Mouse (Mus musculus) heart, adult 18-20 months (tissue): ENCODE measurements around the gene Cfap100. TPM values are rescaled to one million over a fixed set of nuclear protein-coding genes. Genes with fewer than 3 reads are reported as not detected.
A peak's percentile ranks its signal among the peaks of the same experiment; 100 is the strongest.

Experiments used
- DNase-seq, 2 experiments: peaks; one replicate each; pipeline ENCODE4 v3.0.0; 2021 to 2022; ENCODE audit warnings: mixed read lengths in 1 of 2
- total RNA-seq, 2 experiments: library from RNA; stranded (reverse); gene quantifications; 2 replicates each; pipeline ENCODE4 v1.2.3; 2021

Cfap100 gene
- total RNA-seq, 2 experiments from 2014 or later: 0.15 to 0.28 TPM

- no peak for DNase-seq
These were observed 28.8 kb upstream of the Cfap100 start for GRCm38 (mm10) chr6:90457421-90457820.

DNA sequence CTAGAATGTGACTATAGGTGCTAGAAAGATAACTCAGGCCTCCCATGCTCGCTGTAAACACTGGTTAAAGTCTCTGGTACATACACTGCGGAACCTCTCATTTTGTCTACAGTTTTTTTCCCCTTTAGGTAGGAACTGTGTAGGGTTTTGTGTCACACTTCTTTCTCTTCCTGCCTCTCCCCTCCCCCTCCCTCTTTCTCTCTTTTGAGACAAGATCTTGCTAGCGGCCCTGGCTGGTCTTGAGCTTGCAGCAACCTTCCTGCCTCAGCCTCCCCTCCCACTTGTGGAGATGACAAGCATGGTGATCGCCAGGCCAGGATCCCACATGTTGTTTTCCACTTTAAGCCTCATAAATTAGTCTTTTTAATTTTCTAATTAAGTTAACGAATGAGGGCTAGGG is 25.2 kb upstream of the Cfap100 start:
- no peak for DNase-seq

GRCm38 (mm10) chr6:90452603-90453002 is 24.0 kb upstream of the Cfap100 start:
- DNase-seq: no peak

DNA sequence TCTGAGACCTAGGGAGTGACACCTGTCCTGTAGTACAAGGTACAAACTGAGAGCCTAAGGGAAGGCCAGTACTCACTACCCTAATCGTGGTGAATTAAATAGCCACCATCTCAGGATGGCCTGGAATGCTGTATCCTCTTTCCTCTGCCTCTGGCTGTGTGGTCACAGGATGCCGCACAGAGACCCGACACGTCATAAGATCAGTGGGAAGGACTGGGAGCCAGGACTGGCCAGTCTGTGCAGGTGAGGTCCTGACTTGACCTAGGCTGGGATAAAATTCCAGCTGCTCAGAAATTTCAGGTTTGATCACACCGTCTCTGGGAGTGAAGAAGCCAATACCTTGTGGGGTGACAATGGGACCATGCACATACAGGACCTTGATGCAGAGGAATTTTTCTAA is 22.9 kb upstream of the Cfap100 start:
- no peak for DNase-seq

GRCm38 (mm10) chr6:90450697-90451096 is 22.1 kb upstream of the Cfap100 start:
- peak; percentile 81 to 89 for DNase-seq

DNA sequence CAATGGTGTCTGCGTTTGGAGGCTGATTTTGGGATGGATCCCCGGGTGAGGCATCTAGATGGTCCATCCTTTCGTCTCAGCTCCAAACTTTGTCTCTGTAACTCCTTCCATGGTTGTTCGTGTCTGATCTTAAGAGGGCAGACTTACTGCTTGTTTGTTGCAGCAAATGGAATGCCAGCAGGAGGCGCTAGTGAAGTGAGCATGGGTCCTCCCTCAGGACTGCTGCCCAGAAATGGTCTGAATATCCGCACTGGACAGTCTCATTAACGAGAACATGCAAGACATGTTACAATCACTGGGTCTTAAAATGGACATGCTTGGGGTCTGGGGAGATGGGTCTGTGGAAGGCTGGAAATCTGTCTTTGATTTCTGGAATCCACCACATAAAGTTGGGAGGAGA is 21.6 kb upstream of the Cfap100 start:
- DNase-seq: peak; percentile 90 to 99

DNA sequence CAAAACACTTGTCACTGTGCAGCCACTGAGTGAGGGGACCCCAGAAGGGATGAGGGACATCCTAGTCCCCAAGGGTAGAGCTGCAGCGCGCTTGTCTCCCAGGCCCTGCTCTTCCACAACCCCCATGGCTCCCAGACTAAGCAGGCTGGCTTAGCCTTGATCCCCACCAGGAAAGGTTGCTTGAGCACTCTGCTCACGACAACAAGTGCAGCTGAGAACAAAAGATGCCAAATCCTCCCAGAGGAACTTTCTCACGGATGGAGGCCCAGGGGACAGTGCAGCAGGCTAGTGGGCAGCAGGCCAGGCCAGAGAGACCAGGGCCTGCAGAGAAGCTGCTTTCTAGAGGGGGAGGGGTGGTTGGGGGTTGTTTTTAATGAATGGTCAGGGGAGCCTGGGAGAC is 18.3 kb upstream of the Cfap100 start:
- DNase-seq: no peak

DNA sequence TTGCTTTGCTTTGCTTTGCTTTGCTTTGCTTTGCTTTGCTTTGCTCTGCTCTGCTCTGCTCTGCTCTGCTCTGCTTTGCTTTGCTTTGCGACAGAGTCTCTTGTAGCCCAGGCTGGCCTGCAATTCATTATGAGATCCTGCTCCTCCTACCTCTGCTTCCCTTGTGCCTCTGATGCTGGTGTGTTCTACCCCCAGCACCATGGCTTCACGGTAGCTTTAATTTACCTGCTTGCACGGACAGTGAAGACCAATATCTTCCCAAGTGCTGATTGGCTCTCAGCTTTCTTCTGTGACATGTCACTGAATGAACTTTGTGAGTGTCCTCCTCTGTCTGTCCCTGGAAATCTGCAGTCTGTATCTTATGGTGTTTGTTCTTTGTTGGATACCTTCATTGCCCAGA is 8.4 kb upstream of the Cfap100 start:
- DNase-seq: no peak

GRCm38 (mm10) chr6:90436192-90436907 is 7.8 kb upstream of the Cfap100 start:
- DNase-seq: no peak

GRCm38 (mm10) chr6:90435195-90435618 is 6.6 kb upstream of the Cfap100 start:
- peak; percentile 74 to 92 for DNase-seq

DNA sequence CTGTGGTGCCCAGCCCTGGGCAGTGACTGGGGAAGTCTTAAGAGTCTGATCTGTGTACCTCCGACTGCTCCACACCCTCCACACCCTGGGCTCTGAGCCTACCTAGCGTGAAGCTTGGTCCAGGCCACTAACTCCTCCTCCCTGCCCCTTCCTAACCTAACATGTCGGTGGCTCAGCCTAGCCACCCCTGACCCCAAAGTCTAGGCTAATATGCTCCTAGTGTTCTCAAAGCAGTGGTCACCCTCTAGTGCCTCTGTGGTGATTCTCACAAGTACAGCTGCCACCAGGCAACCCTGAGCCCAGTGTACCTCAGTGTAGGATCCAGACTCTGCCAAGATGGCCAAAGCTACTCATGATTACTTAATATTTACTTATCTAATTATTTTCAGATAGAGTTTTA is 6.1 kb upstream of the Cfap100 start:
- no peak for DNase-seq

DNA sequence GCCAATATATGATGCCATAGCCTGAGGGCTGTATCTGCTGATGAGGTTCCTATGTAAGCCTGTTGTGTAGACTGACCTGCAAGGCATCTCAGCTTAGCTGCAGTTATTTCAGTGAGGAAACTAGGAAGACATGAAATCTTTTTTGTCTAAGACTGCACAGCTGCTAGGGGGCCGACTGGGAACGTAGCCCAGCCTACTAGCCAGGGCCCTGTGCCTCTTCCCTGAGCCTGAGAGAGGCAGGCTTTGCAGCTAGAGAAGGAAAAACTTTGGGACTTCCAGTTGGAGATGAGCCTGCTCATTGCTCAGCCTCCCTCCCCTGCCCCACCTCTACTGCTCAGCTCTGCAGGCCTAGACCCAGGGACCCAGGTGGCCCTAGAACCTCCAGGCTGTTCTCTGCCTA is 2.9 kb upstream of the Cfap100 start:
- DNase-seq: peak; percentile 27 to 48

DNA sequence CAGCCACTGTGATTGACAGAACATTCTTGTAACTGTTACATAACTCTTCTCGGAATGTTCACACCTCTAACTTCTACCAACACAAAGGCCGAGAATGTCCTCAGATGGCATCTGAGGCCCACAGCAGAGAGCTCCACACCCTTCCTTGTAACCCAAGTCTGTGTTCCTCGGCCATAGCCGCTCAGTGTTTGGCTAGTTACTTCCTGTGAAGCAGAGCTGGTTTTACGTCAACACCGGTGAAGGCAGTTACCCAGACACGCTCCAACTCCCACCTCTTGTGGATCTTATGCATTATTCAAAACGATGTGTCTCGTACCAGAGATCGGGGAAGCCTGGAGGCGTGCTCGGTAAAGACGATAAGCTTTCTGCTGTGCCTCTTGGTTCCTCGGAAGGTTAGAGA is 1.3 kb upstream of the Cfap100 start:
- DNase-seq: no peak

- no peak for DNase-seq
These were observed 2.6 kb downstream of the Cfap100 start for GRCm38 (mm10) chr6:90426003-90426402.

- no peak for DNase-seq
These were observed 3.2 kb downstream of the Cfap100 start for GRCm38 (mm10) chr6:90425361-90425760.

- peak; percentile 80 to 82 for DNase-seq
These were observed 6.0 kb downstream of the Cfap100 start for GRCm38 (mm10) chr6:90422565-90422964.

- DNase-seq: no peak
These were observed 16.7 kb downstream of the Cfap100 start for GRCm38 (mm10) chr6:90411926-90412325.

GRCm38 (mm10) chr6:90410972-90411371 is 17.6 kb downstream of the Cfap100 start:
- no peak for DNase-seq

GRCm38 (mm10) chr6:90408632-90409031 is 20.0 kb downstream of the Cfap100 start:
- no peak for DNase-seq

DNA sequence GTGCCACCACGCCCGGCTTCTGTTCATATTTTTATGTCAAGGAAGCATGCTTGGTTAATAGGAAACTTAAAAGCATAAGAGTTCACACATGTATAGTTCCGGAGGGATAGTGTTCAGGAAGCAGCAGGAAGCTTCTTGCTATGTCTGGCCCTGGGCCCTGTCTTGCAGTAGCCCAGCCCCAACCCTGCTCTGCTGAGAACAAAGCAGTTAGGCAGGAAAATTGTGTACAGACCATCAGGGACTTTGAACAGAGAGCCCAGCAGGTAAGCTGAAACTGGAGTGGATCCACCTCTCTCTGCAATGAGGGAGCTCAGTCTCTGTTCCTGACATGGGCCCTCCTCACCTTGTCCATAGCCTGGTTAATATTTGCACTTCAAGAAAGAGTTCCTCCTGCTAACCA is 31.3 kb downstream of the Cfap100 start:
- DNase-seq: no peak

GRCm38 (mm10) chr6:90395751-90396150 is 32.8 kb downstream of the Cfap100 start:
- no peak for DNase-seq

DNA sequence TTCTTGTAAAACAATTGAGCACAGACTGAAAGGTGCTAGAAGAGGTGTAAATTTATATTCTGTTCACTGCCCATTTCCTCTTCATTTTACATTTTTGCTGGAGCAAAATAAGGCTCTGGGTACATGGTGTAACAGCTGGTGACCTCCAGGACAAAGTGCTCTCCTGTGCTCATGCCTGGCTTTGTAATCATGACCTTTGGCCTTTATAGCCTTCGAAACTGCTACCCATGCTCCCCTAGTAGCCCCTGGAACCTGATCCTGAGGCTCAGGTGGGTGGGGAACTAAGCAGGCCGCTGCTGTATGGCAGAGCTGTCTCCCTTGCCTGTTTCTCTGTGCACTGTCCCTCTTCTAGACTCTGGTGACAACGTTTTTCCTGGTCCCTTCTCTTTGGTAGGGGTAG is 34.6 kb downstream of the Cfap100 start:
- no peak for DNase-seq

DNA sequence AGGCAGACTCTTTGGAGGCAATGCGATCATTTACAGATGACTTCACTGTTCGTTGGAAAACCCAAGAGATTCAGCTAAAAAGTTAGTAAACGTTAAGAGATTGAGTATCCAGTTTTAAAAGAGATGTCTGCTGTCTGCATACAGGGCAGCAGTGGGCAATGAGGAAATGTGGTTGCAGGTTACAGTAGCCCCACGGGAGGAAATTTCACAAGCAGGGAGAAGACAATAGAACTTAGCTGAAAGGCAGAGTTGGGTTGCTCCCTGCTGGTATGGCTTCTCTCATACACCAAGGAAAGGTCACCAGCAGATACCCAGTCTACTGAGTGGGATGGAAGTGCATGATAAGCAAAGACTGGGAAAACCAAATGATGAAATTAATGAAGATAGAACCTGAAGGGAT is 38.0 kb downstream of the Cfap100 start:
- no peak for DNase-seq

- DNase-seq: no peak
These were observed 47.1 kb downstream of the Cfap100 start for GRCm38 (mm10) chr6:90381465-90381864.

DNA sequence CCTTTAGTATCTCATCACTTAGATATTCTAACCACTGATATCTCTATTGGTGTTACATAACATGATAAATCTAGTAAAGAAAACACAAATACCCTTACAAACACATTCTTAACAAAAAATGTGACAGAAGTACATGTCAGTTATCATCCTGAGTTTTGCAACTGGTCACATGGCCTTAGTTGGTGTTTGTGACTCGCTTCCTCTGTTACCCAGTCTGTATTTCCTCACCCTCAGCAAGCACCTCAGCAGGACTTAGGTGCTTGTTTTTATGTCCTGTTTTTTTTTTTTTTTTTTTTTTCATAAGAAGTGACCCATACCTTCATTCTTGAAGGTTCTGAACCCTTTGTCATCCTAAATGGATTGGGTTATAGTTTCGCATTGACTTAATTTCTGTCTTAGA is 50.9 kb downstream of the Cfap100 start:
- no peak for DNase-seq
